Mouse (Mus musculus) hindbrain, embryonic 11.5 days (tissue): ENCODE measurements at regions not wholly inside any gene's neighbourhood (a gene's known extent, or its start where the extent isn't known, plus 50 kb on each side); places are given as distances from the start of the nearest gene placed in this dataset.

ENCODE experiments used
- ATAC-seq: fragments of 200-750 bp; cut with Nextera tagmentation; 2 replicates; pipeline ENCODE4 v1.8.0; 2017; ENCODE audit warnings: mild to moderate bottlenecking, moderate TSS enrichment, moderate library complexity; ENCODE audit not compliant: low FRiP score
- DNase-seq: peaks from one replicate; pipeline ENCODE4 v3.0.0-alpha.2; 2015; ENCODE audit warnings: low spot score
- H3K27ac ChIP-seq: fragments of 300-500 bp; sonication (generic); 2 replicates; pipeline ENCODE4 v1.5.1; 2014; ENCODE audit warnings: mild to moderate bottlenecking, low read depth, low read length
- H3K27me3 ChIP-seq: fragments of 300-500 bp; sonication (generic); 2 replicates; pipeline ENCODE4 v1.6.1; 2014; ENCODE audit warnings: mild to moderate bottlenecking, low read length, moderate library complexity, mixed read lengths; ENCODE audit not compliant: control insufficient read depth, insufficient read depth
- H3K36me3 ChIP-seq: fragments of 300-500 bp; sonication (generic); 2 replicates; pipeline ENCODE4 v1.6.1; 2014; ENCODE audit warnings: mild to moderate bottlenecking, low read length, moderate library complexity, mixed read lengths; ENCODE audit not compliant: control insufficient read depth, insufficient read depth
- H3K4me1 ChIP-seq: fragments of 300-500 bp; sonication (generic); replicated peaks from 2 replicates; pipeline ENCODE4 v1.6.1; 2014; ENCODE audit warnings: low read length, mixed read lengths; ENCODE audit not compliant: control insufficient read depth, insufficient read depth
- H3K4me2 ChIP-seq: fragments of 300-500 bp; sonication (generic); replicated peaks from 2 replicates; pipeline ENCODE4 v1.6.1; 2014; ENCODE audit warnings: mild to moderate bottlenecking, low read depth, low read length
- H3K4me3 ChIP-seq: fragments of 300-500 bp; sonication (generic); 2 replicates; pipeline ENCODE4 v1.5.1; 2014; ENCODE audit warnings: low read depth, low read length
- H3K9ac ChIP-seq: fragments of 300-500 bp; sonication (generic); 2 replicates; pipeline ENCODE4 v1.6.1; 2014; ENCODE audit warnings: low read depth, low read length
- H3K9me3 ChIP-seq: fragments of 300-500 bp; sonication (generic); 2 replicates; pipeline ENCODE4 v1.6.1; 2016; ENCODE audit warnings: low read length; ENCODE audit not compliant: control insufficient read depth
- WGBS: fragments of 180-500 bp; shearing (Covaris S2); extraction: QIAGEN DNeasy Blood & Tissue Kit; methylation state at CpG from one replicate; pipeline ENCODE4 v1.1.7; 2014; 5-methylcytosine and 5-hydroxymethylcytosine counted together

DNA sequence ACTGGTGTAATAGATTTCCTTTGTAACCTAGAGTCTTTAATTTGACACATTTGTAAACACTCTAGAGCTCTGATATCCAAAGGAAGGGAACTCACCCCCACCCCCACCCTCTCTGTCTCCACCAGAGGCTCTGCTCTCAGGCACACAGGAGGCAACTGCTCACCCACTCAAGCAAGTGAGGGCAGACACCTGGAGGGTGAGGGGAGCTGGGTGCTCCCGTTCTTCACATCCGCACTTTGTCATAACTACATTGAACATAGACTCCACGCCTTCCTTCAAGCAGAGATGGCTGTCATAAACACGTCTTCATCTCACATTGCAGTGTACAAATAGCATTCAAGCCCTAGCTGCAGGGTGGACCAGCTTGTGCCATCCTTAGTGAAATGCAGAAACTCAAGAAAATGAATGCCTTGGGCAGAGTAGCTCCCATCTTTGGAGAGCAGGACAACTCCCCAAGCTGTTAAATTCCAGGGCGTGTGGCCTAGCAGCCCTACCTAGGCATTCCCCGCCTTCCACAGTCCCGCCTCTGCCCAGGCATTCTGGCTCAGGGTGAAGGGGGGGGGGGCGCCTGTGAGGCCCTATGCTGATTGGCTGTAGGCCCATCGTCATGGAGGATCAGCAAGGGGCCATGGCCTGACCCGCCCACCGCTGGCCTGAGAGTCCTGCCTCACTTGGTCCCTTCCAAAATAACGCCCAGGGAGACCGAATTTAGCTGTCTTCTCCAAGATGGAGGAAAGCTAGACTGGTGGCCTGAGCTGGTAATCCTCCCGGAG, 72.9 kb downstream of the Psmg1 start:
- no peak overlapping the region for H3K4me2 ChIP-seq
- DNase-seq (no peak), ATAC-seq (no peak)
- no peaks in the 10 kb centered on the region for H3K27me3 ChIP-seq
- no peaks in the 10 kb centered on the region for H3K9me3 ChIP-seq
- 75% methylated on average over 13 of the region's 14 CpGs for WGBS
- H3K27ac ChIP-seq, result no peak overlapping the region
- H3K4me1 ChIP-seq, result no peaks in the 10 kb centered on the region
- H3K36me3 ChIP-seq, result no peaks in the 10 kb centered on the region
- H3K4me3 ChIP-seq, result no peak overlapping the region
- H3K9ac ChIP-seq, result no peak overlapping the region

DNA sequence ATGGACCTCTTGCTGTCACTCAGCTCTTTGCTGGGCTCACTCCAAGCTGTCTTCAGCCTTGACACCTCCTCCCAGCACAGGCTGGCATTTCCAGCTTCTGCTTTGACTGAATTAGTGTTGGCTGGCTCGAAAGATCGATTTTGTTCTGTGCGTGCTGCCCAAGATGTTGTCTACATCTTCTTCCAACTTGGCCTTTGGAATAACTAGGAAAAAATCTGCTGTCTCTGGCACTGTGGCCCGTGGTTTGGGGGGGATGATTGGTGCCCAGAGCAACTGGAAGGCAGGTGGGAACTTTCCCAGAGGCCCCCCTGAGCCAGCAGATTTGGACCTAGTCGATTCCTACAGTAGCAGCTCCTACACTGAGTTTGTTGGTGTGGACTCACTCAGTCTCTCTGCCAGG, 76.9 kb downstream of the Psmg1 start:
- no peaks in the 10 kb centered on the region for H3K27me3 ChIP-seq
- WGBS, result 89% methylated on average over 5 of the region's 5 CpGs
- H3K9ac ChIP-seq, result no peak overlapping the region
- no peak for ATAC-seq
- no peak overlapping the region for H3K4me3 ChIP-seq
- H3K9me3 ChIP-seq, result no peaks in the 10 kb centered on the region
- no peak overlapping the region for H3K27ac ChIP-seq
- H3K36me3 ChIP-seq, result no peaks in the 10 kb centered on the region
- DNase-seq, result no peak
- no peak overlapping the region for H3K4me2 ChIP-seq
- H3K4me1 ChIP-seq, result no peaks in the 10 kb centered on the region

DNA sequence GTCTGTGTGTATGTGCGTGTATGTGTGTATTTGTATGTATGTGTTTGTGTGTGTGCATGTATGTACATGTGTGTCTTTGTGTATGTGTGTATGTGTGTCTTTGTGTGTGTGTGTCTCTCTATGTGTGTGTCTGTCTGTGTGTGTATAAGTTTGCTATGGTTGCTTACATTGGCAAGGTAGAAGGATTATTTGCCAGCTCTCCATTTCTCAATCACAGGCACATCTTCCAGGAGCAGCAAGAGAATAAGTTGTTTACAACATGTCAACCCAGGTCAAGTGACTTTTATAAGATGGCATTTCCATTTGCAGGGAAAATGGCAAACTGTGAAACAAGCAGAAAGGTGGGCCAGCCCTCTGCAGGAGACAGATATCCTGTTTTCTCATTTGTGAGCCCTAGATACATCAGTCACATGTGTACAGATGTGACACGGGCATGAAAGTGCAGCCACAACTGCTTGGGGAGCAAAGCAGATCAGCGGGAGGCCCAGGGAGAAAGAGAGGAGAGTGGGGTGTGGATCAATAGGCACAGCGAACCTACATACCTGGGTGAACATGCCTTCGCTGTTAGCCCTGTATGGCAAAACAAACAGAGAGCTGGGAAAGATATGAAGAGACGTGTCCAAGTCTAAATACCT, 86.1 kb downstream of the Psmg1 start:
- Histone ChIP-seq H3K9me3 (no peaks in the 10 kb centered on the region), H3K36me3 (no peaks in the 10 kb centered on the region), H3K9ac (no peak overlapping the region), H3K4me3 (no peak overlapping the region), H3K4me2 (no peak overlapping the region), H3K27me3 (no peaks in the 10 kb centered on the region), H3K27ac (no peak overlapping the region), H3K4me1 (no peaks in the 10 kb centered on the region)
- DNase-seq (no peak), ATAC-seq (no peak)
- 83% methylated on average over 6 of the region's 6 CpGs for WGBS

DNA sequence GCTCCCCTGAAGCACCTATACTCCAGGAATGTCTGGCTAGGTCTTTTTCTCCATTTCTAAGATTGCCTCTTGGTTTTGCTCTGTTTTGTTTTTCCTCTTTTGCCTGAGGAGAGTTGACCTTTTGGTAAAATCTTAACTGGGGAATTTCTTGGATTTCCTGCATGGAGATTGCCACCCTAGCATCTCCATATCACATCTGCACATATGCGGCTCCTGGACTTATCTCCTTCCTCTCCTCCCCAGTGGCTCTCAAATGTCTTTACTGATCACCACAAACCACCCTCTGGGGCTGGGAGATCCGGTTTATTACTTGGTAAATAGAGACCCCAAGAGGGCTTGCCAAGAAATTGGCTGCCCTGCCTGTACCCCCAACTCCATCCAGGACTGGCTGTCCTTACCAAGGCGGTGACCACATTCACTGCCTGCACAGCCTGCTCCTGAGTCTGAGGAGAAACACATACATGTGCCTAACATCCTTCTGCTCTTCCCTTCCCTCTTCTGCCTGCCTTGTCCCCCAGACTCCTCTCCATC, 87.3 kb downstream of the Psmg1 start:
- H3K4me2 ChIP-seq, result no peak overlapping the region
- no peaks in the 10 kb centered on the region for H3K36me3 ChIP-seq
- DNase-seq, result no peak
- no peaks in the 10 kb centered on the region for H3K4me1 ChIP-seq
- no peak overlapping the region for H3K9ac ChIP-seq
- no peaks in the 10 kb centered on the region for H3K9me3 ChIP-seq
- H3K27me3 ChIP-seq, result no peaks in the 10 kb centered on the region
- WGBS, result 72% methylated on average over 3 of the region's 3 CpGs
- no peak for ATAC-seq
- H3K4me3 ChIP-seq, result no peak overlapping the region
- no peak overlapping the region for H3K27ac ChIP-seq

DNA sequence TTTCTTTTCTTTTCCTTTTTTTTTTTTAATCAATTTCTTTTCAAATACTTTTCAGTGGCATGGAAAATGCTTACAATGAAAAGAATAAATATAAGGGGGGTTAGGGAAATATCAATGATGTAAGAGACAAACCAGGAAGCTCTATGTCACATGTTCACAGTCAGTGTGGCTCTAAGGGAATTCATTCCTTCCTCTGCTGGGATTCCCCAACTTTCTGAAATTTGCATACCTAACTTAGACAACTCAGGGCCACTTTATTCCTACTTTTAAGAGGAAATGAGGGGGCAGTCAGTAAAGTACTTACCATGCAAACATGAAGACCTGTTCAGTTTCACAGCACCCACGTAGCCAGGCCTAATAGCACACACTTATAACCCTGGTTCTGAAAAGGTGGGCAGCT, 88.6 kb downstream of the Psmg1 start:
- 100% methylated on average over 1 of the region's 1 CpGs for WGBS
- no peak overlapping the region for H3K9ac ChIP-seq
- no peak overlapping the region for H3K4me3 ChIP-seq
- H3K9me3 ChIP-seq, result no peaks in the 10 kb centered on the region
- ATAC-seq (no peak), DNase-seq (no peak)
- no peak overlapping the region for H3K4me2 ChIP-seq
- no peaks in the 10 kb centered on the region for H3K36me3 ChIP-seq
- H3K27ac ChIP-seq, result no peak overlapping the region
- H3K4me1 ChIP-seq, result no peaks in the 10 kb centered on the region
- no peaks in the 10 kb centered on the region for H3K27me3 ChIP-seq

DNA sequence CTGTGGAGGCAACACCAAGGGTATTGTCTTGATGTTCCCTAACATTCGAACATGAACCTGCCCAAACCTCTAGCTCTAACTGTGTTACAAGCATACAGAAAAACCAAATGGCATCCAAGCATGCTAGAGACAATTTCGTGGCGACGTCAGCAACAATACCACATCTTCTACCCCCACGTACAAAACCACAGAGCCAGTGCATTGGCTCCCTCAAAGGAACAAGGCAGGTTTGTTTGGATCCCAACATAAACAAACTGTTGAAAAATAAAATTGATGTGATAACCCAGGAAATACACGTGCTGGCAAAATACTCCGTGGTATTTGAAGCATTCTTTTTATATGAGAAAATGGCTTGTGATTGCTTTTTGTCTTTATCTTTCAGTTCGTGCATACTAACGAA, 89.4 kb downstream of the Psmg1 start:
- Histone ChIP-seq H3K27me3 (no peaks in the 10 kb centered on the region), H3K4me3 (no peak overlapping the region), H3K4me1 (no peaks in the 10 kb centered on the region), H3K9me3 (no peaks in the 10 kb centered on the region), H3K27ac (no peak overlapping the region), H3K4me2 (no peak overlapping the region), H3K9ac (no peak overlapping the region), H3K36me3 (no peaks in the 10 kb centered on the region)
- WGBS, result 82% methylated on average over 9 of the region's 9 CpGs
- ATAC-seq, result no peak
- no peak for DNase-seq

DNA sequence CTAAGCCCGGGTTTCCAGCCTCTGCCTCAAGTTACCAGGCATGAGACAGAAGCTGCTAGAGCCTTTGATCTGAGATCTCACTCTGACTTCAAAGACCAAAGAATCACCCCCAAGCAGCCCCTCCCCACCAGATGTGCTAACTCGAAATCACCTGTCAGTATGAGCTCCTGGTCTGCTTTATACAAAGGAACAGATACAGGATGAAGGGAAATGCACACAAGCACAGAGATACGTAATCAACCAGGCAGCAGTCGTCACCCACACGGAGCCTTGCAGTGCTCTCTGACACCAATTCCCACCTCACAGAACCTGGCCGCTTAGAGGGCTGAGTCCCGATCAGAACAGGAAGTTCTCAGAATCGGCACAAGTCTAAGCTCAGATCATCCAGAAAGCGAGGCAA, 90.6 kb downstream of the Psmg1 start:
- Histone ChIP-seq H3K4me3 (no peak overlapping the region), H3K36me3 (no peaks in the 10 kb centered on the region), H3K9me3 (no peaks in the 10 kb centered on the region), H3K4me1 (no peaks in the 10 kb centered on the region), H3K4me2 (no peak overlapping the region), H3K9ac (no peak overlapping the region), H3K27me3 (no peaks in the 10 kb centered on the region), H3K27ac (no peak overlapping the region)
- ATAC-seq (no peak), DNase-seq (no peak)
- 84% methylated on average over 9 of the region's 9 CpGs for WGBS

DNA sequence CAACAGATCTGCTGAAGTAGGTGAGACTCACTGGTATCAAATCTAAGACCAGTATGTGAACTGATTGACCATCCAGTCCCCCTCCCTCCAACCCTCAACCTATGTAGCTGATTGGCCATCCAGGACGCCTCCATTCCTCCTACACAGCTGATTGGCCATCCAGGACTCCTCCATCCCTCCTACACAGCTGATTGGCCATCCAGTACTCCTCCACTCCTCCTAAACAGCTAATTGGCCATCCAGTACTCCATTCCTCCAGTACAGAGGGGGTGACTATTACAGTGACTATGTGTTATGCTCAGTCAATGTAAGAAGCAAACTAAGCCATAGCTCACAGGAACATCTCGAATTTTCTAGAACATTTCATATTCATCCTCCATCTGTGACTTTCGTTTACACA, 91.1 kb downstream of the Psmg1 start:
- H3K36me3 ChIP-seq, result no peaks in the 10 kb centered on the region
- no peak overlapping the region for H3K4me2 ChIP-seq
- H3K9me3 ChIP-seq, result no peaks in the 10 kb centered on the region
- no peak overlapping the region for H3K4me3 ChIP-seq
- ATAC-seq, result no peak
- no peak overlapping the region for H3K27ac ChIP-seq
- no peak overlapping the region for H3K9ac ChIP-seq
- no peaks in the 10 kb centered on the region for H3K4me1 ChIP-seq
- DNase-seq, result no peak
- no peaks in the 10 kb centered on the region for H3K27me3 ChIP-seq
- WGBS, result 86% methylated on average over 3 of the region's 3 CpGs

DNA sequence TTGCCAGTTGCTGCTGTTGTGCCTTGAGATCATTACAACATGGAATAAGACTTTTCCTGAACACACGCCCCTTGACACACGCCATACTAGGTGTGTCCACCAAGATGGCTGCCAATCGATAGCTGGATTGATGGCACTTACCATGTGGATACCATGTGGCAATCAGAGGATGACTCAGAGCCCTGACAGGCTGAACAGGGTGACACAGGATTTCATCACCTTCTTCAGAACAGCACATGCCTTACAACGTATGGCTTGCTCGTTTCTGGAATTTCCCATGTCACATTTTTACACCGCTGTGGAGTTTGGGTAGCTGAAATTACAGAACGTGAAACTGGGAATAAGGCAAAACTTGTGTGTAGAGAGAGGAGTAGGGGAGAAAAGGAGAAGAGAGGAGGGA, 92.9 kb downstream of the Psmg1 start:
- H3K36me3 ChIP-seq, result no peaks in the 10 kb centered on the region
- no peak overlapping the region for H3K4me2 ChIP-seq
- no peak overlapping the region for H3K4me3 ChIP-seq
- H3K9ac ChIP-seq, result no peak overlapping the region
- DNase-seq (no peak), ATAC-seq (no peak)
- H3K27ac ChIP-seq, result no peak overlapping the region
- no peaks in the 10 kb centered on the region for H3K27me3 ChIP-seq
- H3K9me3 ChIP-seq, result no peaks in the 10 kb centered on the region
- WGBS, result 79% methylated on average over 7 of the region's 7 CpGs
- H3K4me1 ChIP-seq, result no peaks in the 10 kb centered on the region
